Mouse (Mus musculus) c-Kit-positive CD71-positive TER-119-negative erythroid progenitor cells, embryonic 14.5 days (primary cell): Measurements from ENCODE around the gene Ifitm3.
"Not testable (repeated sequence)": the region's sequence is repeated elsewhere in the genome, so short reads cannot be mapped to it uniquely, and the experiment has no call there.

Source experiments
- DNase-seq: peaks from one replicate; pipeline ENCODE4 v3.0.0-alpha.2; 2013; ENCODE audit warnings: low read depth

Ifitm3 gene

DNA sequence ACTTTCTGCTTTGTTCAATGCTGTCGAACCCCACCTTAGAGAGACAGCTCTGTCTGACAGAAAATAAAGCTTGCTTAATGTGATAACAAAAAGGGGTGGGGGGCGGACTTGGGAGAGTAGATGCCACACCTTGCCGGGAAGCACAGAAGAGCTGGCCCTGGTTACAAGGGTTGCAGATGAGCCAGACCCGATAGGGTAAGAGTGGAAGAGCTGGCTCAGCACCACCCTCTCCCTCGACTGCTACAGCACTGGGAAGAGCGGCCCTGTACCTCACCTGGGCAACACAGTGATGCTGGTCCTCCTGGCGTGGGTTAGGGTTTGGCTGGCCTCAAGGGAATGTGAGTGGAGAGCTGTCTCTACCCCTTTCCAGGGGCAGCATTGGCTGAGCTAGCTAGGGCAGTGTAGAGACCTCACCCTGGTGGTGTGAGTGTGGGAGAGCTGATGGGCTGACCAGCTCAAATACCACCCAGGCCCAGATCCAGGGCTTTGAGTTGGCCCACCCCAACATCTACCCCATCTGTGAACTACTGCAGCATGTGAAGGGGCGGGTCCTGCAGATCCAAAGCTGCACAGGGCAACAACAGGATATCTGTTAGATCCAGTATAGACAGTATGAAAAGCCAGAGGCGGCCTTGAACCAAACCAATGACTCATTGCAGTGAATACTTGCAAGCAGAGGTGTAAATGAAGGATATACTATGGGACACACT lies 22.0 kb upstream of the Ifitm3 start:
- DNase-seq, result no peak

DNA sequence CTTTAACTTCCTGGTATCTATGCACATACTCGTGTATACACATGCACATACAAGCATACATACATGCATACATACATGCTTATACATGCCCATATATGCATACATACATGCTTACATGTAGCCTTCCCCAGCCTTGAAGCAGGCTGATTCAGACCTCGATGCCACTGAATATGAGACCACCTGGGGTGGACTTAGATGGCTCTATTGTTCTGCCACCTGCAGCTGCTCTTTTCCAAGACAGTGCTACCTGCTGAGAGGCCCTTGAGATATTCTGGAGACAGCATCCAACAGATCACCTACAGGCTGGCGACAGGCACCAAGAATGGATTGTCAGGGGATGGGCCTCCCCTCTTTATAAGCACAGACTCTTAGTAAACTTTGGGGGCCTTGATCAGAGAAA lies 19.8 kb upstream of the Ifitm3 start:
- DNase-seq, result no peak

DNA sequence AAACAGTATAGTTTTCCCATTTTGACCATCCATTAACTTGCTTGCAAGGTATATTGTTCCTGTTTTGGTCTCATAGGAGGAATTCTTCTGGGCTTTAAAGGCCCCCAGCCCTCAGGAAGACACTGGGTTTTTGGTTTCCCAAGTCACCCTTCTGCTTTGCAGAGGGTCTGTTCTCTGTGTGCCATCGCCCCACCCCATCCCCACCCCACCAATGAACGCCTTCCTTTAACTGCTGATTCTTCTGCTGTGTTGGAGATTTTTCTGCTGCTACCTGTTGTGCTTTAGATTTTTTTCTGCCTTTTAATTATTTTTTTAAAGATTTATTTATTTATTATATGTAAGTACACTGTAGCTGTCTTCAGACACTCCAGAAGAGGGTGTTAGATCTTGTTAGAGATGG lies 18.3 kb upstream of the Ifitm3 start, which contains the start of gene Gm17387:
Gene Gm17387, plus strand, starts transcription at position 301 of the 400 bp plus-strand sequence.
- no peak for DNase-seq

DNA sequence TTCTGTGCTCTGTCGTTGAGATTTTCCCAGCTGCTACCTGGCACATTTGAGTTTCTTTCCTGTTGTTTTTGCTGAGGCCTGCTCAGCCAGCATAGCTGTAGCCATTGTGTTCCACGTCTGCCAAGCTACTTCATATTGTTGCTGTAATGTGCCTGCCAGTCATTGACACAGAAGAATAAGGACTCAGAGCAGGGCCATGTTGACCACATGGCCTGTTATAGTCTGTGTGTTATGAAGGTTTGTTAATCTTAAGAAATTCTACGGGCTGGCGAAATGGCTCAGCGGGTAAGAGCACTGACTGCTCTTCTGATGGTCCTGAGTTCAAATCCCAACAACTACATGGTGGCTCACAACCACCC lies 16.1 kb upstream of the Ifitm3 start:
- no peak for DNase-seq

DNA sequence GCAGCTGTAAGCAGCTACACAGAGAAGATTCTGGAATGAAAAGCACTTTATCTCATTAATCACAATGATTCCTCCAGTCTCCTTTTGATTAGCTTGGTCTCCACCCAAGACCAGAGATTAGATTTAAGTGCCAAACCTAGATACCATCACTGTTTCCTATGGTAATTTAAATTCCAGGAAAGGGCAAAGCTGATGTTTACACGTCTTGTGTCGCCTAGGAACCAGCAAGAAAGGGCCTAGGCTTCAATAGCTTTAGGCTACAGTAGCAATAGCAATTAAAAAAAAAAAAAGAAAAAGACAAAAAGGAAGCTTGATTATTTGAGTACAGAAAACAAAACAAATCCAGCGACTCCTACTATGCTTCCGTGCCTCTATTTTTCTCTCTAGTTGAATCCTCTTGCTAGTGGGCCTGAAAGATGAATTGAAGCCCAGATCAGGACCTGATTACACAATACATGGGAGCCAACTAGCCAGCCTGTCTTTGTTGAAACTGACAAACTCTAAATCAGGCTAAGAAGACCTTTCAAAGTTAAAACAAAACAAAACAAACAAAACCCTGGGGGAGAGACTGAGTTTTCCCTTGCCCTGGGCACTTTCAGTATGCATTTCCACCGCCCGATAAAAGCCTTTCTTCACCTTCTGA lies 15.6 kb upstream of the Ifitm3 start:
- DNase-seq, result no peak

DNA sequence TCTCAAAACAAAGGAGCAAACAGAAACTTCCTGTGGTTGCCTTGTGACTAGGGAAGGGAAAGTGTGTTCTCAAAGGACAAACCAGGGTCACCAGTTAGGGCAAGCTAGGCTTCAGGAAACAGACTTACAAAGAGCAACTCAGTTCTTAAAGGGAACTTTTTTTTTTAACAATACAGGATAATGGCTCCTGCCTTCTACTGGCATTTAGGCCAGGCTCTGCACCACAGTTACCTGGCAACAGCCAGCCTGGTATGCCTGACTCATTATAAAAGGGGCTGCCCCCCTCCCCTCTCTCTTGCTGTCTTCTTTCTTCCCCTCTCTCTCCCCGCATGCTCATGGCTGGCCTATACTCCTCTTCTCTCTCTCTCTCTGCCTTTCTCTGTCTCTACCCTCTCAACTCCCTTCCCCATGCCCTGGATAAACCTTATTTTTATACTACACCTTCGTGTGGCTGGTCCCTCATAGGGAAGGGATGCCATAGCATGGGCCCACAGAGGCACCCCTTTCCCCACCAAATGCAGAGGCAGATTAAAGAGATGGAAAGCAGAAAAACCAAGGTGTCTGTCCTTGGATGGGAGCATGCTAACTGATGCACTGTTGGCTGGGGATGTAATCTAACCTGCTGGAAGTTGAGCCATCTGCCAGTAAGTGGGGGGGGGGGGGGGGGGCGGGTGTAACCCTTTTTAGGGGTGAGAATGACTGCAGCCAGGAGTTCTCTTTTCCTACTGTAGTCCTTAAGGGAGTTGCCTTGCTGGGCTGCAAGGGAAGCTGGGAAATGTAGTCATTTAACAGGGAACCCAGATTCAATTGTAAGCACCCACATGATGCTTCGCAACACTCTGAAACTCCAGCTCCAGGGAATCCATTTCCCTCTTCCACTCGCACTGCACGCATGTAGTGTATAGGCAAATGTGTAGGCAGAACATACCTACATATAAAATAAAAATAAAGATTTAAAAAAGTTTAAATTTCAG lies 14.6 kb upstream of the Ifitm3 start:
- no peak for DNase-seq

DNA sequence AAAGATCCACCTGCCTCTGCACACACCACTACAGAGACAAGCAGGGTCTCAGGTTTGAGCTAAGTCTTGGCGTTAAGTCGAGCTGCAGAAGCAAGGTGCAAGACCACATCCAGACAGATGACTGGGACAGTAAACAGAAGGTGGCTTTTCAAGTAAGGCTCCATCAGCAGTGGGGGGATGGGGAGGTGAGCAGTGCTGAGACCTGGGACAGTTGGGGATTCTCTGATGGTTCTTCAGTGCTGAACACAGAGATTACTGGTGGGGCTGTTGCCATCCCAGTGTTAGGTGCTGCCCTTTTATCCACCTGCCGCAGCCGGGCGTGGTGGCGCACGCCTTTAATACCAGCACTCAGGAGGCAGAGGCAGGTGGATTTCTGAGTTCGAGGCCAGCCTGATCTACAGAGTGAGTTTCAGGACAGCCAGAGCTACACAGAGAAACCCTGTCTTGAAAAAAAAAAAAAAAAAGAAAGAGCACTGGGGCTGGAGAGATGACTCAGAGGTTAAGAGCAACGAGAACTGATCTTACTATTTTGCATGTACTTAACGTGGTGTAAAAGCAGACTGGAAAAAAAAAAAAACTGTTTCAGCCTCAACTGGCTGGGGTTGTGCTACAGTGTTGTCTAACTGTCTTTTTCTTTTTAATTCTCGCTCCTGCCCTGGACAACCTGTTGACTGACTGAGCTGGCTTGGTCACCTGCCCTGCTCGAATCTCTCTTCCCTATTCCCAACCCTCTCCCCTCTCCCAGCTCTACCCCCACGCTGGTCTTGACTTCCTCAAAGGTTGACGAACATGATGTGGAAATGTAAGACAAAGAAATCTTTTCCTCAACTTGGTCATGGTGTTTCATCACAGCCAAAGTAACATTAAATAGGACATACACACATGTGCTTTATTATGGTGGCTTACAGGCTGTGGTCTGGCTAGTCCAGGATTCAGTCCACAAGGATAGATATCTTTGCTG lies 11.2 kb upstream of the Ifitm3 start:
- DNase-seq, result no peak

DNA sequence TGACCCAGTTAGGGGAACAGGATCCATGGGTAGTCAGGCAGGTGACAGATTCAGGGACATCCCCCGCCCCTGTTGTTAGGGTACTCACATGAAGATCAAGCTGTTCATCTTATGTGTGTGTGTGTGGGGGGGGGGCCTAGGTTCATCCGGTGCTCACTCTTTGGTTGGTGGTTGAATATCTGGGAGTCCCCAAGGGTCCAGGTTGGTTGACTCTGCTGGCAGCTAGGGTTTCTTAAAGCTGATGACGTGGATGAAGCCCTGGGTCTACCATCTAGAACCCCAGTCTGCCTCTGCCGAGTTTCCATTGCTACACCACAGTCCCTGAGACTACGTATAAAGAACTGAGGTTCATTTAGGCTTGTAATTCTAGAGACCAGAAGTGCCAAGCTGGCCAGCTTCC lies 8.5 kb upstream of the Ifitm3 start:
- DNase-seq, result no peak

DNA sequence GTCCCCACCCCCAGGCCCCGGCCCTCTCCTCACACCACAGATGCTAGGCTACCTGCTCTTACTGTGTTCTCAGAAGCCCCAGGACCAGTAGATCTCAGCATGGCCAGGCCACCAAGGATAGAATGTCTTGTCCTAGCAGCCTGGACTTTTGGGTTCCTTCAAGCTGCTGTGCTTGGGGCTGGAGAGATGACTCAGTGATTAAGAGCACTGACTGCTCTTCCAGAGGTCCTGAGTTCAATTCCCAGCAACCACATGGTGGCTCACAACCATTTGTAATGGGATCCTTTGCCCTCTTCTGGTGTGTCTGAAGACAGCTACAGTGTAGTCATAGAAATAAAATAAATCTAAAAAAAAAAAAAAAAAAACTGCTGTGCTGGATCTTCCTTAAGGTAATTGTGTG lies 7.3 kb upstream of the Ifitm3 start, which contains the start of gene Ifitm6:
Gene Ifitm6, minus strand, starts transcription at position 101 of the 400 bp plus-strand sequence.
- not testable (repeated sequence) for DNase-seq

DNA sequence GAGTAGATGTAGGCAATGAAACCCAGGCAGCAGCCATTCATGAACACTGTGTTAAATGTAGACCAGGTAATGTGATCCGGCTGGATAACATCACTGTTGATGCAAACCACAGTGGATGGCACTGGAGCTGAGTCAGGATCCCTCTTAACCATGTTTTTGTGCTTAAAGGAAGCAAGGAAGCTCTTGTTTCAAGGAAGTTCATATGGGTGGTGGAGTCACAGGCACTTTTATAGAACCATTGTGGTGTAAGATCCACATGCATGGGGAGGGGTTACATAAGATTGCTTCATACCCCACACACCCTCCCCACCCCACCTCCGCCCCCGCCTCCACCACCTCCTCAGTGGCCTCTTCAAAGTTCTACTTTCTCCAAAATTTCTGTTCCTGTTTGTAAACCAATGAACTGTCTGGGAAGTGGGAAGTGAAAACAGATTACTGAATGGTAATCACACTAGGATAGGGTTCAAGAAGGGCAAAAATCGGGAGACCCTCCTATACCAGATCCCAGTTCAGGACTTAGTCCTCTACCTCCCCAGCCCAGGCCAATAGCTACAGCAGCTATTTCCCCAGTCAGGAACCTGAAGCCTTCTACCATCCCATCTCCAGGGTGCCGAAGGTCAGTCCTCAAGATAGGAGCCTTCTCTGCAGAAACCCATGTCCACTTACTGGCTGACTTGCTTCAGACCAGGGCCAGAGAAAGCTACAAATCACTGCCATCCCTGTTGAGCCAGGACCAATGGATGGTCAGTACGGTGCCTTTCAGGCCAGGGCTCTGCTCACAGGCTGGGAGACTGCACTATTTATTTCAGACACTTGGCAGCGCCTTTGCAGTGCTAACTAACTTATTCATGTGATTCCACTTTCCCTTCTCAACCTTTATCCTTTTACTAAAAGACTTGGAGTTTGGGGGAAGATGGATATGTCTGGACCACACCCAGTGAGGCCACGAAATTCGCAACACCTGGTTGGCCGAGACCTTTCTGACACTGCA lies 6.4 kb upstream of the Ifitm3 start:
- DNase-seq, result no peak

DNA sequence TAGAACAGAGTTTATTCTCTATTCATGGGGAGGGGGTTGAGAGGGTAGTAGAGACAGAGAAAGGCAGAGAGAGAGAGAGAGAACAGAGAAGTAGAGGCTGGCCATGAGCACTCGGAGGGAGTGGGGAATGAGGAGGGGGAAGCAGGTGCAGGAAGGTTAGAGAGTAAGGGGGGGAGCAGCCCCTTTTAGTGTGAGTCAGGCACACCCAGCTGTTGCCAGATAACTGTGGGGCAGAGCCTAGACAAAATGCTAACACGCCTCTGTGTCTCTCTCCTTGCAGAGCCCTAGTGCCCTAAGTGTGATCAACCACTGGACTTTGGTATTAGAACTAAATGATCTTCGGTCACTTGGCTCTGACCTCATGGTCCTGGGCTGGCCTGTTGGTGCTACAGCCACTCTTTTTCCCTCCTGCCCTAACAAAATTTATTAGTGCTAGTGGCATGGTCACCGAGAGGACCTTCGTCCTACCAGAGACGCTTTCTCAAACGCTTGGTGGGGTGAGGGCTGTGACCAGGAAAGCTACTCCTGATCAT lies 734 bp upstream of the Ifitm3 start:
- no peak for DNase-seq

DNA sequence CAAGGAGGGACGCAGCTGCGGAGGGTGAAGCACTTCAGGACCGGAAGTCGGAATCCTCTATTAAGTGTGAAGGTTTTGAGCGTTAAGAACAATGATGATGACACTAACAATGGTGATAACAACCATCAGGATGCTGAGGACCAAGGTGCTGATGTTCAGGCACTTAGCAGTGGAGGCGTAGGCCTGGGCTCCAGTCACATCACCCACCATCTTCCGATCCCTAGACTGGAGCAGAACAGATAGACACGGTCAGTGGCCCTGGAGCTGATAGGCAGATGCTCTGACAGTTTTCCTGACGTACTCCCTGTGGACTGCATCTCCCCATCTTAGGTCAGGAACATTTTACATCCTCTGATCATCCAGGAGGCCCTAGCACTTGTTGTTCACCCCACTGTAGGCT lies 905 bp downstream of the Ifitm3 start:
- DNase-seq, result no peak

DNA sequence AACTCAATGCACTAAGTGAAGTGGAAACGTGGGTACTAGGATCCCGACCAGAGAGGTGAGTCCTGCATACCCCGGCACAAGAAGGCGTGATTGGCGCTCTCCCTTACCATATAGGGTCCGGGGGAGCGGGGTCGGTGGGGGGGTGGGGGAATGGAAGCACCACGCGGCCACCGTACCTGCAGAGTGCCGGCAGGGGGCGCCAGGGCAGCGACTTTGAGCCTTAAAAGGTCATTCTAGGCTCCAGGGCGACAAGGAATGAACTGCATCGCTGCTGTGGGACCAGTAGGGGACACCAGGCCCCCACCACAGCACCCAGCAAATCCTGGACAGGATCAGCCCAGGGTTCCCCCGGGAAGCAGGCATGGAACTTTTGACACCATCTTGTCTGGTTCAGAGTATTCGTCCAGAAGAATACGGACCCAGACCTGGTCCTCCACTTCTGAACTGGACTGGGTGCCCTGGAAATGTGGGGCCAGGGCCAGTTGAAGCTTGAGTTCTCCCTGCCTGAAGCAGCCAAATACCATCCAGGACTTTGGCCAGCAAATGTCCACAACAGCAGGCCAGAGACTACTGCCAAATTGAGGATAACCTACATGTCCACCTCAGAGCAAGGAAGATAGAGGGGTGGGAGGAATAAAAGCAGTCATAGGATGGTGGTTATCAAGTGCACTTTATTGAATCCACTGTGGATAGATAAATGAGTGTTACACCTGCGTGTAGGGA lies 1.5 kb downstream of the Ifitm3 start:
- DNase-seq, result peak; percentile 70

DNA sequence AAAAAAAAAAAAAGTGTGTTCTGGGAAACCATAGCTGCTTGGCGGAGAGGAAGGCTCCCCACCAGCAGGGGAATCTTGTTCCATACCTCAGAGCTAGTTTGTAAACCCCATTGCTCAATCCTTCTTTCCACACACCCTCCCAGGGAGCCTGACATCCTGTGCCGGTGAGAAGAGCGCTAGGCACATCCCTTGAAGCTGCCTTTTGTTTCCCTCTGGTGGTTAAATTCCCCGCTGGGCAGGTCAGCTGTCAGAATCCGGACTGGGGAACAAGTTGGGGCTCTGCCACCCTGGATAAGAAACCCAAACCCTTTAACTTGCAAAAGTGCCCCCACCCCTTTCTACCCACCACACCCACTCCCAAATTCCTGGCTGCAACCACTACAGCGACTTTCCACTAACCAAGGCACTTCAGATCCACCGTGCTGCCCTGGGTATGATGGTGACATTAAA lies 2.2 kb downstream of the Ifitm3 start:
- DNase-seq, result no peak

DNA sequence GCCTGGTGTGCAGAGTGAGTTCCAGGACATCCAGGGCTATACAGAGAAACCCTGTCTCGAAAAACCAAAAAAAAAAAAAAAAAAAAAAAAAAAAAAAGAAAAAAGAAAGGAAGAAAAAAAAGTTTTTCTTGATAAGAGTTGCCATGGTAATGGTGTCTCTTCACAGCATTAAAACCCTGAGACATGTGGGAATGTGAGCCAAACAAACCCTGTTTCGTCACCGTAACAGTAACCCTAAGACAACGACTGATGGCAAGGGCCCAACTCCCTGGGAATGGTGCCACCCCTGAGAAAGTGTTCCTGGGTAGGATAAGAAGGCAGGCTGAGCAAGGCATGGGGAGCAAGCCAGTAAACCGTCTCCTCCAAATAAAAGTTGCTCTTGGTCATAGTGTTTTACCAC lies 3.7 kb downstream of the Ifitm3 start:
- DNase-seq, result no peak

DNA sequence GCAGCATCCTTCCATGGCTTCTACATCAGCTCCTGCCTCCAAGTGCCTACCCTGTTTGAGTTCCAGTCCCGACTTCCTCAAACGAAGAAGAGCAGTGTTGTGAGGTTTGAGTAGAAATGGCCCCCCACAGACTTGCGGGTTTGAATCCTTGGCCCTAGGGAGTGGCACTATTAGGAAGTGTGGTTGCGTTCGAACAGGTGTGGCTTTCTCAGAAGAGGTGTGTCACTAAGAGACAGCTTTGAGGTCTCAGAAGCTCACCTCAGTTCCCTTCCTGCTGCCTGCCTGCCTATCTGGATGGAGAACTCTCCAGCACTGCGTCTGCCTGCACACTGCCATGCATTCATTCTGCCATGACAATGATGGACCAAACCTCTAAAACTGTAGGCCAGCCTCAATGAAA lies 4.1 kb downstream of the Ifitm3 start:
- no peak for DNase-seq

DNA sequence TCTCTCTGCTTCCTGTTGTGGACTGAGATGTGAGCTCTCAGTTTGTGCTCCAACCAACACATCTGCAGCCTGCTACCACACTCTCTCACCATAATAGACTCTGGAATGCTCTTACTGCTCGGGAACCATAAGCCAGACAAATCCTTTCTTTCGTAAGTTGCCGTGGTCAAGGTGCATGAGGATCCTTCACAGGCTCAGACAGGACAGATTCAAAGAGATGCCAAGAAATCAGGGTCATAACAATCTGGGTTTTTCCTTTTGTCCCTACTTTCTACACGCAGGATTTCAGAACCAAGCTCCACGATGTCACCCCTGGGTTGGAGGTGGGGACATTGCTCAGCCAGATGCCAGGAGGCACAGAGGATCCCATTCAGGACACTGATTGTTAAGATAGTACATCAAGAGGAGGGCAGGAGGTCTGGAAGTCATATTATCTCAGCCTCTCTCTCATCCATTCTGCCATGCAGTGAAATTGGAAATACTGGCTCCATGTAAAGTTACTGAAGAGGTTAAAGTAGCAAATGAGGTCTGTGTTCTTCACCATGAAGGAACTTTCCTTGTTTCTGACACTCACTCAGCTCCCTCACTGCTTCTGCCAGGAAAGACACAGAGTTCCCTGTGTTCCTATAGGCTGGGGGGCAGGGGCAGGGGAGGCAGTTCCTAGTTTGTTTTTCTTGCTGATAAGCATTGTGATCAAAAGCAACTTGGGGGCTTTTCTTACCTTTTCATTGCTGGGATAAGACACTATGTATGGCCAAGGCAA lies 7.1 kb downstream of the Ifitm3 start:
- no peak for DNase-seq
